Mouse (Mus musculus) left cerebral cortex, adult 11 months (tissue): ENCODE measurements around the gene Ndufv2.
"Not testable (repeated sequence)": the region's sequence is repeated elsewhere in the genome, so short reads cannot be mapped to it uniquely, and the experiment has no call there.

ENCODE experiments used
- DNase-seq: peaks from one replicate; pipeline ENCODE4 v3.0.0; 2022; ENCODE audit warnings: low spot score

The Ndufv2 gene

DNA sequence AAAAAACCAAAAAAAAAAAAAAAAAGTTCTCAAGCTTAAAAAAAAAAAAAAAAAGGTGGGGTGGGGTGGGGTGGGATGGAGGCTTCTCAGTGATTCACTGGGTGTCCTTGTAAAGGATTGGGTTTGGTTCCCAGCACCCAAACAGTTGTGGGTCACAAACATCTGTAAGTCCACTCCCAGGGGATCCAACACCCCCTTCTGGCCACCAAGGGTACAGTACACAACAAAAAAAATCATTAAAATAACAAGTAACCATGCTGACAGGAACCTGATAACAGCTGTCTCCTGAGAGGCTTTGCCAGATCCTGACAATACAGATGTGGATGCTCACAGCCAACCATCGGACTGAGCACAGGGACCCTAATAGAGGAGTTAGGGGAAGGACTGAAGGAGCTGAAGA, 16.9 kb downstream of the Ndufv2 start:
- DNase-seq, result no peak

DNA sequence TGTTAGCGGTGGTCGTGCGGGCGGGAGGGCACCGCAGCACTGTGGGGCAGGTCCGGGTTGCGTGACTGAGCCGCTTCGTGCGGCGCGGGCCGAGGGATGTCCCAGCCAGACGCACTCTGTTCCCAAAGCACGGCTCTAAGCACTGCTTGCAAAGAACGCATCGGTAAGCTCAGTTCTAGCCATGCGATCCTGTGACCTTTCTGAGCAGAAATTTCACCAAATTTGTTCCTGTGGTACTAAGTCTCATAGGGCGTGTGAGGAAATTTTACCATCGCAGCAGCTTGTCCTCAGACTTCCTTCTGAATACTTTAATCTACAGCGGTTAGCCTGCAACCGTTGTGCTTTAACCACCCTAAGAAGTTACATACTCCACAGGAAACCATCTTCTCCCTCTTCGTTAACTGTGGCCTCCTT, 23.9 kb downstream of the Ndufv2 start:
- no peak for DNase-seq

GRCm38 (mm10) chr17:66076934-66077333, 24.4 kb downstream of the Ndufv2 start, which contains the start of gene Ankrd12:
Gene Ankrd12 (minus strand): TSS chr17:66077089.
- DNase-seq, result peak; percentile 92

DNA sequence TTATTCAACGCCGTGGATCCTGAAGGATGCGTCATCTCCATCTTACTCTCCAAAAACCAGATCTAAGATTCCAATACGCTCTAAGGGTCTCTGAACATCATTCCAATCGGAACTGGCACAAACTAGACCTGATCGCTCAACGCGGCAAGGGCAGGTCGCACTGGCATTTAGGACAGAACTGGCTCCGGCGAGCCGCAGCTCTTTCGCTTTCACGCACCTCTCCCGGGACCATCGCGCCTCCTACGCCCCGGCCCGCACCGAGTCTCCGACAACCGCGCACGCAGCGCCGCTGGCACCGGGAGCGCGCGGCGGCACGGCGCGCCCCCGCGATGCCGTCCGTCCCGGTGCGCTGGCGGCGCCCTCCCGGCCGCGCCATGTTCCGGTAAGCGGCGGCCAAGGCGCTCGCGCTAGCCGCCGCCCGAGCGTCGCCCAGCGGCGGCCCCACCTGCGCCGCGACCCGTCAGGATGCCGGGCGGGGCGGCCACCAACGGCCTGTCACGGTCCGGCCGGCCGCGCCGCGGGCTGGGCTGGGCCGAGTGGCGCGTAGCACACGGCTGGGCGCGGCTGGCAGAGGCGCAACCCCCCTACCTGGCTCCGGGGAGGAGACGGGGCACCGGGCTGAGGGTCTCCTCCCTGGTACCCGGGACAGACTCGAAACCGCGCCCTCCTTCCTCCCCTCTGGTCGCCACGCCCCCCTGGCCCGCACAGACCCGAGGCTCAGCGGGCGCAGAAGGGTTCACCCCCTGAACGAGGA, 25.0 kb downstream of the Ndufv2 start:
- DNase-seq, result no peak

GRCm38 (mm10) chr17:66075827-66076173, 25.6 kb downstream of the Ndufv2 start:
- no peak for DNase-seq

GRCm38 (mm10) chr17:66073971-66074370, 27.4 kb downstream of the Ndufv2 start:
- no peak for DNase-seq

DNA sequence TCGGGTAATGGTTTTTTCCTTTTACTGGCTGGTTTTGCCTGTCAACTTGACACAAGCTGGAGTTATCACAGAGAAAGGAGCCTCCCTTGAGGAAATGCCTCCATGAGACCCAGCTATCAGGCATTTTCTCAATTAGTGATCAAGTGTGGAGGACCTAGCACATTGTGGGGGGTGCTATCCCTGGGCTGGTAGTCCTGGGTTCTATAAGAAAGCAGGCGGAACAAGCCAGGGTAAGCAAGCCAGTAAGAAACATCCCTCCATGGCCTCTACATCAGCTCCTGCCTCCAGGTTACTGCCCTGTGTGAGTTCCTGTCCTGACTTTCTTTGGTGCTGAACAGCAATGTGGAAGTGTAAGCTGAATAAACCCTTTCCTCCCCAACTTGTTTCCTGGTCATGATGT, 32.3 kb downstream of the Ndufv2 start:
- not testable (repeated sequence) for DNase-seq

- no peak for DNase-seq
Measured at GRCm38 (mm10) chr17:66065115-66065514, 36.2 kb downstream of the Ndufv2 start.

DNA sequence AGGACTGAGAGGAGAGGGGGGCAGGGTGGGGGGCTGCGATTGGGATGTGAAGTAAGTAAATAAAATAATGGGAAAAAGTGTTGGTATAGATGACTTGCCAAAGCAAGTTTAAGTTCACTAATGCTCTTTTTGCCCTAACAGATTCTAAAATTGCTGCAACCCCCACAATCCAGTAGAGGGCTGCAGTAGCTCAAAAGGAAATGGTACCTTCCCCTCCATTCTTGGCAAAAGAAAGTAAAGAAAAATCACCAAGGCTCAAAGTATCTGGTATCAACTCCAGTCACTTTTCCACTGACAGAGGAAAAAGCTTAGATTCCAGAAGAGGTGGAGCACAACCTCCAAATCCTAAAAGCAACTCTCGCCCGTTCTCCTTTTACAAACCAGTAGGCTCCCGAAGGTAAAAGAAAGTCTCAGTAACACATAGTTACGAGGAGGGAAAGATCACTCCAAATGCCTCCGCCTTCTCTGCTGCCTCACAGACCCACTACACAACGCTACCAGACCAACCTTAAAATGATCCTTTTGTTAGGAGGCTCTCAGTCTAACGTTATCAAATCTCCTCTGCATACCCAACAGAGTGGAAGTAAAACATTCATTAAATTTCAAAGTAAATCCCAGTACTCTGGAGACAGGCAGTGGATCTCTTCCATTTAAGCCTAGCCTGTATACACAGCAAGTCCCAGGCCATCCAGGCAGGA, 40.0 kb downstream of the Ndufv2 start:
- DNase-seq, result no peak

- DNase-seq, result no peak
Measured at GRCm38 (mm10) chr17:66058160-66058559, 43.2 kb downstream of the Ndufv2 start.

DNA sequence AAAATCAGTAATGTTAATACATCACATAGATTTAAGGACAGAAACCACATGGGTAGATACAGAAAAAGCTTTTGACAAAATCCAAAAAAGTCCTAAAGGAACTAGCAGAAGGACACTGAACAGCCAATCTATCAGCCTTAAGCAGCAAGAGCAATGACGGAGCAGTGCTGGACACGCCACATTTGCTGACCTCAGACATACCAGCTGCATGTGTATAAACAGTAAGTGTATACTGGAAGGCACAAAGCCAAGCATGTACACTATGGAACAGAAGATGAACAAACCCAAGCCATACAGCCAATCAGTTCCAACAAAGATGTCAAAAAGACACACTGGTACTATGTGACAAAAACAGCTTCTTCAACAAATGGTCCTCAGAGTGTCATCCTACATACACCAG, 44.2 kb downstream of the Ndufv2 start:
- DNase-seq, result no peak

DNA sequence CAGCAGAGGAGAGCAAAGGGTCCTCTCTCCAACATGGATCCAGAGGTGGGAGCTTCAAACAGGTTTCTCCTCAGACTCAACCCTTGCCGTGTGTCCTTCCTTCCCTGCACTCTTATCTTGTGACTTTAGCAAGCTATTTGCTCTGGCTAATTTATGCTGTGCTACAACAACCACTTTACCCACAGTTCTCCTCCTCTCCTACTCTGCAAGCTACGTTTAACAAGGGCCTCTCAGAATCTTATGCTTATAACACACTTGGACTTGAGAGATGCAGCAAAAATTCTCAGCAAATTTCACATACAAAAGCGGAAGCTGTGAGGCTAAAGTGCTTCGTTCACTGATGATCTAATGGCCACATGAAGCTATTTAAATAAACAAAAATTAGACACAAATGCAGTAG, 48.0 kb downstream of the Ndufv2 start:
- no peak for DNase-seq

DNA sequence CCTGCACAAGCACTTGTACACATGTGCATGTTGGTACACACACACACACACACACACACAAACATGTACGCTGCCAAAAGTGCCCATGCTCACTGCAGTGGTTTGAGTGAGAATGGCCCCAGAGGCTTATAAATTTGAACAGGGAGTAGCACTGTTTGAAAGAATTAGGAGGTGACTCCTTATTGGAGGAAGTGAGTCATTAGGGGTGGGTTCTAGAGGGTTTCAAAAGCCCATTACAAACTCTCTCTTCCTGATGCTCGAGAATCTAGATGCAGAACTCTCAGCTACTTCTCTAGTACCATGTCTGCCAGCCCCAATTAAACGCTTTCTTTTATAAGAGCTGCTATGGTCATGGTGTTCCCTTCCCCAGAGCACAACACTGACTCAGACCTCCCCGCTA, 52.6 kb downstream of the Ndufv2 start:
- no peak for DNase-seq

DNA sequence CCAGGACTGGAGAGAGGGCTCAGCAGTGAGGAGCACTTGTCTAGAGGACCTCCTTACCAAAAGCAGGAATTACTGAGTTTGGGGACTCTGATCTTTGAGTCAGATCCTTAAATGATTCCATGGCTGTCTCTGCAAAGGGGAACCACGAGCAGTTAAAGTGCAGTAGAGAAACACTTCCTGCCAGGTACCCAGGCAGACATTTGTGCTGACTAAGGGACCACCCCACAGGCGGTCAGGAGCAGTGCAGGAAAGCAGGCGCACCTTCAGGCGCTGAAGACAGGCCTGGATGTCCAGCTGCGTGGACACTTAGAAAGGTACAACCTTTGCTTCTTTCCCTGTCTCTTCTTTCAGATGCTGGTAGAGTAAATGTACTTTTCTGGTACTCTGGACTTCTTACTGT, 53.2 kb downstream of the Ndufv2 start:
- no peak for DNase-seq

- not testable (repeated sequence) for DNase-seq
Measured at GRCm38 (mm10) chr17:66043679-66044078, 57.7 kb downstream of the Ndufv2 start.

DNA sequence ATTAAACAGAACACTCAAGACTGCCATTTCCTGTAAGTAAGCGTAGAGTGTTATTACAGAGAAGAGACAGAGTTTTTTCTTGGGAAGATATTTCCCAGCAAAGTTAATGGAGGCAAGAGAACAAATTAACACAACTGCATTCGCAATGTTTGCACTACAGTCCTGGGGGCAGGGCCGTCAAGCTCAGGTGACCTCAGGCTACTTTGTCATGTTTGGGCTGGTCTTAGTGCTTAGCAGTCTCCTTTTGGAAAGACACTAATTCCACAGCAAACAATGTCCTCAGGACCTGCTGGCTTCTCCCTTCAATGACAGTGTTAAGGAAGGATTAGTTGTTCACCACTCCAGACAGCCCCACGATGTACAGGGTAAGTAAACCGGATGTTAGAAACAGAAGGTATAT, 60.3 kb downstream of the Ndufv2 start:
- DNase-seq, result no peak

- DNase-seq, result no peak
Measured at GRCm38 (mm10) chr17:66033239-66033638, 68.1 kb downstream of the Ndufv2 start.

GRCm38 (mm10) chr17:66031991-66032390, 69.4 kb downstream of the Ndufv2 start:
- DNase-seq, result no peak
